Mouse (Mus musculus) heart, embryonic 10.5 days (tissue): Measurements from ENCODE around the gene Exosc9. TPM values are rescaled to one million over a fixed set of nuclear protein-coding genes. Genes with fewer than 3 reads are reported as not detected.
A peak's percentile ranks its signal among the peaks of the same experiment; 100 is the strongest.
"Not testable (repeated sequence)": the region's sequence is repeated elsewhere in the genome, so short reads cannot be mapped to it uniquely, and the experiment has no call there.

Experiments used
- DNase-seq: peaks from one replicate; pipeline ENCODE4 v3.0.0-alpha.2; 2017; ENCODE audit warnings: low spot score
- H3K27ac ChIP-seq: fragments of 300-500 bp; sonication (generic); 2 replicates; pipeline ENCODE4 v1.5.1; 2016; ENCODE audit warnings: mild to moderate bottlenecking
- H3K27me3 ChIP-seq: fragments of 300-500 bp; sonication (generic); 2 replicates; pipeline ENCODE4 v1.6.1; 2016; ENCODE audit warnings: mild to moderate bottlenecking; ENCODE audit not compliant: poor library complexity, insufficient read depth, severe bottlenecking
- H3K36me3 ChIP-seq: fragments of 300-500 bp; sonication (generic); 2 replicates; pipeline ENCODE4 v1.6.1; 2016; ENCODE audit warnings: mild to moderate bottlenecking, moderate library complexity
- H3K4me1 ChIP-seq: fragments of 300-500 bp; sonication (generic); 2 replicates; pipeline ENCODE4 v1.6.1; 2016; ENCODE audit warnings: mild to moderate bottlenecking
- H3K4me3 ChIP-seq: fragments of 300-500 bp; sonication (generic); 2 replicates; pipeline ENCODE4 v1.5.1; 2016; ENCODE audit warnings: mild to moderate bottlenecking, moderate library complexity
- H3K9me3 ChIP-seq: fragments of 300-500 bp; sonication (generic); 2 replicates; pipeline ENCODE4 v1.6.1; 2016; ENCODE audit warnings: mild to moderate bottlenecking, moderate library complexity
- WGBS: fragments of 180-500 bp; shearing (Covaris S2); methylation state at CpG from one replicate; pipeline ENCODE4 v1.1.7; 2016; 5-methylcytosine and 5-hydroxymethylcytosine counted together
- polyA plus RNA-seq: library from polyadenylated mRNA; unstranded; fragments of >200 nt; fragmentation: Nextera tagmentation; extraction: Ambion mirVana; gene quantifications from 2 replicates; pipeline ENCODE4 v1.2.1, GENCODE M21; 2016

Exosc9 gene
- polyA plus RNA-seq, 1 experiment from 2014 or later, result 77.8 TPM

DNA sequence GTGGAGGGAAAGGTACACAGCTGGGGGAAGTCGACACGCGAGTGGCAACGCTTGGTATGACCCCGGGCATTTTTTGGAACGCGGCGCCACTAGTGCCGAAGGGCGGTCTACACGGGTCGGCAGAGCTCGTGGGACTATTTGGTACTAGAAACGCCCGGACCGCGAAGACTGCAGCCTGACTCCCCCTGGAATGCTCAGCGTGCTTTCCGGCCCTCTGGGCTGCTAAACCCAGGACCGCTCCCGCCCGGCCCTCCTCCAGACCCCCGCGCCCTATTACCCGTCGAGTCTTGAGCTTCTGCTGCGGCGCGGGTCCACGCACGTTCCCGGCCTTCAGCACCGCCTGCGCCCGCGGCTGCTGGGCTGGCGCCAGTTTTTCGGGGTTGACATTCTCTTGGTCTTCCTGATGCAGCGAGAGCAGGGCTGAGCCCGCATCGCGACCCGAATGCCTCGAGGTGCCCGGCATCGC, 19.0 kb downstream of the Exosc9 start:
- peak overlapping the region; percentile 92 for H3K27ac ChIP-seq
- peak overlapping the region; percentile 98 for H3K4me3 ChIP-seq
- peaks cover 13% of the 10 kb centered on the region for H3K4me1 ChIP-seq
- H3K9me3 ChIP-seq, result no peaks in the 10 kb centered on the region
- H3K36me3 ChIP-seq, result peaks cover 40% of the 10 kb centered on the region
- WGBS, result under 1% methylated on average over 46 of the region's 46 CpGs
- DNase-seq, result no peak
- no peaks in the 10 kb centered on the region for H3K27me3 ChIP-seq

DNA sequence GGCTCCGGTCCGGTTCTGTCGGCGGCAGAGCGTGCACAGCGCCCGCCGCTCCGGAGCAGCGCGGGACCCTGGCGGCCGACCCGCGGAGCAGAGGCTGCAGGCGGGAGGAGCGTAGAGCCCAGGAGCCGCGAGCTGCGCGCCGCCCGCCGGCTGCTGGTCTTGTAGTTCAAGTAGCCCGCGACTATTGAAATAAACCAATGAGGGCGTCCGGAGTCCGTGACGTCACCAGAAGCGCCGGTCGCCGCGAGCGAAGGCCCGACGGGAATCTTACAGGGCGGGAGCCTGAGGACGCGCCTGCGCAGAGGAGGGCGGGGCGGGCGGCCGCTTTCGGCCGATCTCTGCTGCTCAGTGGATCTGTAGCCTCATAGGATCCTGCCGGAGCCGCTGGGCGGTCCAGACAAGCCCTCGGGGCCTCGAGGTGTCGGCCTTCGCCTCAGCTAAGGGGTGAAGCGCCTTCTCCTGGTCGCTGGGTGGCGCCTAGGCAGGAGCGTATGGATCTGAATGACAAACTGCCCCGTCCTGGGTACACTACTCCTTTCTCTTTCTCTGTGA, 19.5 kb downstream of the Exosc9 start, which contains the start of gene Ccna2:
TSS of gene Ccna2 (minus strand) at position 324 of the 552 bp plus-strand sequence.
- Histone ChIP-seq H3K27me3 (no peaks in the 10 kb centered on the region), H3K36me3 (peaks cover 35% of the 10 kb centered on the region), H3K4me1 (peaks cover 13% of the 10 kb centered on the region), H3K27ac (peak within 1 kb of the TSS; percentile 92), H3K9me3 (no peaks in the 10 kb centered on the region), H3K4me3 (peak within 1 kb of the TSS; percentile 98)
- peak; percentile 100 for DNase-seq
- under 1% methylated on average over 60 of the region's 60 CpGs for WGBS

DNA sequence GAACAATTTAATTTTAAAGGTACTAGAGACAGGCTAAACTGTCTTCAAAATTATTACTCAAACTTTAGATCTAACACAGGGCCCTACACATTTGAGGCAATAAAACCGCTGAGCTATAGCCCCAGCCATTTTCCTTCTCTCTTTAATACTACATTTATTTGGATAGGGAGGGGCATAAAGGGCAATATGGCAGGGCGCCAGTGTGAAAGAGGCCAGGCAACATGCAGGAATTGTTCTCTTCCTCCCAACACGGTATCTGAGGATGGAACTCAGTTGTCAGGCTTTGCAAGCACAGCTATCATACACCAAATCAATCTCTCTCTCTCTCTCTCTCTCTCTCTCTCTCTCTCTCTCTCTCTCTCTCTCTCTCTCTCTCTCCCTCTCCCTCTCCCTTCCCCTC, 46.4 kb downstream of the Exosc9 start:
- no peaks in the 10 kb centered on the region for H3K4me1 ChIP-seq
- no peaks in the 10 kb centered on the region for H3K36me3 ChIP-seq
- no peak for DNase-seq
- H3K4me3 ChIP-seq, result no peak overlapping the region
- H3K27me3 ChIP-seq, result no peaks in the 10 kb centered on the region
- 80% methylated on average over 3 of the region's 3 CpGs for WGBS
- no peaks in the 10 kb centered on the region for H3K9me3 ChIP-seq
- no peak overlapping the region for H3K27ac ChIP-seq

DNA sequence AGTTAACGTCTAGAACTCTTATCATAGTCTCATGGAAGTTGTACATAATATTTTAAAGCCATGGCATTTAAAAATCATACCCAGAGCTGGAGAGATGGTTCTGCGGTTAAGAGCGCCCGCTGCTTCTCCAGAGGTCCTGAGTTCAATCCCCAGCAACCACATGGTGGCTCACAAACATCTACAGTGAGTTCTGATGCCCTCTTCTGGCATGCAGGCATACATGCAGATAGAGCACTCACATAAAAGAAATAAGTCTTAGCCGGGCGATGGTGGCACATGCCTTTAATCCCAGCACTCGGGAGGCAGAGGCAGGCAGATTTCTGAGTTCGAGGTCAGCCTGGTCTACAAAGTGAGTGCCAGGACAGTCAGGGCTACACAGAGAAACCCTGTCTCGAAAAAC, 47.4 kb downstream of the Exosc9 start:
- not testable (repeated sequence) for H3K36me3 ChIP-seq, H3K9me3 ChIP-seq, H3K4me1 ChIP-seq, H3K27me3 ChIP-seq, DNase-seq, H3K4me3 ChIP-seq, H3K27ac ChIP-seq
- 89% methylated on average over 8 of the region's 9 CpGs for WGBS

DNA sequence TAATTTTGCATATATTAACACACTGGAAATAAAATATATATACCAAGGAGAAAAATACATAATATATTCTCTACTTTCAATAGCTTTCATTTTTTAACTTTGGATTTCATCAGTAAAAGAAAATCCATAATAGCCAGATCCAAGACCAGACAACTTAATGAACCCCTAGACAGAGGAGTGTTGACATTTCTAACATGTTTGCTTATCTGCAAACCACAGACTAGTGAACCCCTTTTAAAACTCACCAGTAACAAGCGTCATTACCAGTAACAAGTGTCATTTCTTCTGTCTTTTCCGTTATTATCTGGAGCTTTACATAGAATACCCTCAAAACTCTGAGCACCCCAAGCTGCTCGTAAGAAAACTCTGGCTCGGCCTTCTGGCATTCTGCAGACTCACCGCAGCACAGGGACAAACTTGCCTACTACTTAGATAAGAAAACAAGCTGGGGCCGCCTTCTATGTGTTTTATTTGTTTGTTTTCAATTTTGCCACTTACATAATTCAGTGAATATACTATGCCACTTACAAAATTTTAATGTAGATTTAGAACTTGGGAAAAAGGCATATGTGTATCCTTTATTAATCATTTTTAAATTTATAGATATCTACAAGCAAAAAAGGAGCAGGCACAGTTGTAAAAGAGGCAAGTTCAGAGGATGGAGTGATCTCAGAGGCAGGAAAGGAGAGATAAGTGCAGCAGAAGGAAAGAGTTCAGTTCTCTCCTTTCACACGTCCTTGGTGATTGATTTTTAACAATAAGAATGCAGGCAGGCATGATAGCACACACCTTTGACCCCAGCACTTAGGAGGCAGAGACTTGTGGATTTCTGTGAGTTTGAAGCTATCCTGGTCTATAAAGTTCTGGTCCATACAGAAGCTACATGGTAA, 53.7 kb downstream of the Exosc9 start:
- Histone ChIP-seq H3K4me3 (no peak overlapping the region), H3K27ac (no peak overlapping the region), H3K9me3 (no peaks in the 10 kb centered on the region), H3K36me3 (no peaks in the 10 kb centered on the region), H3K27me3 (no peaks in the 10 kb centered on the region), H3K4me1 (no peaks in the 10 kb centered on the region)
- 47% methylated on average over 7 of the region's 7 CpGs for WGBS
- DNase-seq, result no peak

DNA sequence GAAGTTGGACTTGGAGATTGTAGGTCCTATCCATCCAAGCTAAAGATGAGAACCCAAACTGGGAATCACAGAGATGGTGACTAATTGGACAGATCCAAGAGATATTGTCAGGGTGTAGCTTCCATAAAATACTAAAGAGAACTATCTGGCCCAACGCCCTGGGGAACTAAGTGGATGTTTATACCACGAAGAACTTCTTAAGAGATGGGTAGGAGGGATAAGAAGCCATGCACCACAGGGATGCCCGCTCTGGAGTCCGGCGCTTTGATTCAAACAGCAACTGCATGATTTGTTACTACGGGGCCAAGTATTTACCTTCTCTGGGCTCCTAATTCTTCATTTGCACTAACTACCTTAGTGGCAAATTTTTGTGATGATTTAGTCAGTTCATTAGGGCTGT, 60.3 kb downstream of the Exosc9 start:
- Histone ChIP-seq H3K9me3 (no peaks in the 10 kb centered on the region), H3K4me1 (0 out of 2 replicates have a peak, but pooled peaks cover 4% of the 10 kb centered on the region), H3K4me3 (peak overlapping the region; percentile 76), H3K27ac (peak overlapping the region; percentile 88), H3K36me3 (no peaks in the 10 kb centered on the region), H3K27me3 (no peaks in the 10 kb centered on the region)
- 5% methylated on average over 6 of the region's 6 CpGs for WGBS
- DNase-seq, result no peak

DNA sequence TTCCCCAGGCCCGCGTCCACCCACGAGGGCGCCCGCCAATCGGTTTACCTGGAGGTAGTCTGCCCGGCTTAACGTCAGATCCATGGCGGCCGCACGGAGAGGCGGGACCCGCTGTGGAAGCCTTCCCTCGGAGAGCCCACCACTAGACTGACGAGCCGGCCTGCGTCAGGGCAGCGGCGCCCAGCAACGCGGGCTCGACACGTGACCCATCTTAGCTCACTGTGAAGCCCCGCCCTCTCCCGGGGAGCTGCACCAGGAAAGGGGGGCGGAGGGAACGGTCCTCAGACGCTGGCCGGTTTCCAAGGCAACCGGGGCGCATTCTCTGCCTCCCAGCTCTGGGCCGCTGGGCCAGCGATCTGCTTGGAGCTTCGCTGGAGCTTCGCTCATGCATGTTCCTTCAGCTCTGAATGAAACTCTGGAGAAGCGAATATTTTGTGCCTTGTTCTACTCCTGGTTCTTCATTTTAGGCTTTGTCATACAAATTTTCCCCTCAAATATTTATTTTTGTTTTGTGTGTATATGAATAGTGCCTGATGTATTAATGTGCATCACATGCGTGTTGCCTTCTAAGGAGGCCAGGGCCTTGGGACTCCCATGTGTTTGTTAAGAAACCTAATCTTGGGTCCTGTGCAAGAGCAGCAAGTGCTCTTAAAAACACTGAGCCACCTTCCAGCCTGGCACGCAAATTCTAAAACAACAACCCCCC, 60.9 kb downstream of the Exosc9 start, which contains the start of gene Bbs7:
TSS of gene Bbs7 (minus strand) at position 276 of the 706 bp plus-strand sequence.
- peak within 1 kb of the TSS; percentile 88 for H3K27ac ChIP-seq

DNA sequence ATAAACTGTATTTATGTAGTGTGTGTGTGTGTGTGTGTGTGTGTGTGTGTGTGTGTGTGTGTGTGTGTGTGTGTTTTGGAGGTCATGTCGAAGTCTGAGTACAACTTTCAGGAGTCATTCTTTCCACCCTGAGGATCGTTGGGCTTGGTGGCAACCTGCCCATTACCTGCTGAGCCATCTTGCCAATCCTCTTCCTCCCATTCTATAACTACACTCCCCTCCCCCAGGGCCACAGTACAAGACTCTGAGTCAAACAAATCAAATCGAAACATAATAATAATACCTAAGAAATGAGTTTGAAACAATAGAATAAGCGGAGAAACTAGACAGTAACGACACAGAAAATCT, 61.5 kb downstream of the Exosc9 start:
- H3K27ac ChIP-seq, result no peak overlapping the region
- H3K27me3 ChIP-seq, result no peaks in the 10 kb centered on the region
- peak overlapping the region; percentile 76; the same call in 1 of the 2 replicates for H3K4me3 ChIP-seq
- 0 out of 2 replicates have a peak, but pooled peaks cover 4% of the 10 kb centered on the region for H3K4me1 ChIP-seq
- no peaks in the 10 kb centered on the region for H3K9me3 ChIP-seq
- DNase-seq, result no peak
- WGBS, result 77% methylated on average over 4 of the region's 5 CpGs
- H3K36me3 ChIP-seq, result no peaks in the 10 kb centered on the region

More for the DNA sequence above, 60.9 kb downstream of the Exosc9 start, which contains the start of gene Bbs7:
- WGBS, result 4% methylated on average over 38 of the region's 38 CpGs
- Histone ChIP-seq H3K4me3 (peak within 1 kb of the TSS; percentile 76), H3K4me1 (0 out of 2 replicates have a peak, but pooled peaks cover 4% of the 10 kb centered on the region), H3K36me3 (no peaks in the 10 kb centered on the region), H3K27me3 (no peaks in the 10 kb centered on the region), H3K9me3 (no peaks in the 10 kb centered on the region)
- DNase-seq, result peak; percentile 97

Other genes starting within 250 kb of the Exosc9 start
- gene Anxa5, start 76.7 kb upstream of the Exosc9 start, polyA plus RNA-seq, result 293 and 360 TPM in 2 replicates
- gene 1810062G17Rik, start 76.7 kb upstream of the Exosc9 start, polyA plus RNA-seq, result 0.90 and 0.93 TPM in 2 replicates
- gene Gm11549, start 30.8 kb upstream of the Exosc9 start, polyA plus RNA-seq, result not detected in 2 replicates
- gene Ccna2, start 19.5 kb downstream of the Exosc9 start, polyA plus RNA-seq, result 196 and 199 TPM in 2 replicates
- 12.2 and 12.6 TPM in 2 replicates for gene Bbs7, start 60.9 kb downstream of the Exosc9 start, polyA plus RNA-seq
- gene Trpc3, start 137.6 kb downstream of the Exosc9 start, polyA plus RNA-seq, result 3.7 and 4.7 TPM in 2 replicates